Mouse (Mus musculus) layer of hippocampus, adult 2 months (tissue): ENCODE measurements around the gene Capg. TPM values are rescaled to one million over a fixed set of nuclear protein-coding genes. Genes with fewer than 3 reads are reported as not detected.
"Not testable (repeated sequence)": the region's sequence is repeated elsewhere in the genome, so short reads cannot be mapped to it uniquely, and the experiment has no call there.

ENCODE experiments used
- DNase-seq, 2 experiments: peaks; one replicate each; pipeline ENCODE4 v3.0.0; 2022; ENCODE audit warnings: low spot score in 2 of 2
- H3K27ac ChIP-seq: fragments of 200-600 bp; 2 replicates; pipeline ENCODE4 v1.8.1; 2022
- H3K4me3 ChIP-seq: fragments of 200-600 bp; 2 replicates; pipeline ENCODE4 v1.8.1; 2022; ENCODE audit warnings: mild to moderate bottlenecking
- CTCF ChIP-seq: fragments of 200-600 bp; conservative IDR thresholded peaks from 2 replicates; pipeline ENCODE4 v1.8.1; 2022; ENCODE audit warnings: antibody characterized with exemption, mild to moderate bottlenecking, moderate library complexity
- total RNA-seq, 2 experiments: library from RNA; stranded (reverse); gene quantifications; 2 replicates each; pipeline ENCODE4 v1.2.3; 2021

Capg gene
- total RNA-seq, 2 experiments from 2014 or later: 2.5 to 2.8 TPM

DNA sequence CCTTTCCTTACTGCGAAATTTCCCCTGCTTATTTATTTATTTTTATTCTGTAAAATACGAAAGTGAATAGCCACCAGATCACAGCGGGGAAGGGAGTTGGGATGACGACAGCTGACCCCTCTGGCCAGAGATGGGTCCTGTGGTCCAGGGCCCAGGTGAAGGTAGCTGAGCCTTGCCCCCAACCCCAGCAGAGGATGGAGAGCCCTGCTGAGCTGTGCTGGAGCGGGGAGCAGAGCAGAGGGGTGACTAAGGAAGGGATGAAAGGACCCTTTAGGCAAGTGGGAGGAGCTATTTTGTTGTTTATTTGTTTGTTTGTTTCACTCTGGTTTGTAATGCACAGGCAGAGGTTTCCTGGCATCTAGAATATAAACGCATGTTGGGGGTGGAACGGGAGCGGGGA, 24.9 kb upstream of the Capg start:
- no peak overlapping the region for H3K4me3 ChIP-seq
- no peak for DNase-seq
- H3K27ac ChIP-seq: peak overlapping the region; percentile 86
- no peak for TF ChIP-seq CTCF

DNA sequence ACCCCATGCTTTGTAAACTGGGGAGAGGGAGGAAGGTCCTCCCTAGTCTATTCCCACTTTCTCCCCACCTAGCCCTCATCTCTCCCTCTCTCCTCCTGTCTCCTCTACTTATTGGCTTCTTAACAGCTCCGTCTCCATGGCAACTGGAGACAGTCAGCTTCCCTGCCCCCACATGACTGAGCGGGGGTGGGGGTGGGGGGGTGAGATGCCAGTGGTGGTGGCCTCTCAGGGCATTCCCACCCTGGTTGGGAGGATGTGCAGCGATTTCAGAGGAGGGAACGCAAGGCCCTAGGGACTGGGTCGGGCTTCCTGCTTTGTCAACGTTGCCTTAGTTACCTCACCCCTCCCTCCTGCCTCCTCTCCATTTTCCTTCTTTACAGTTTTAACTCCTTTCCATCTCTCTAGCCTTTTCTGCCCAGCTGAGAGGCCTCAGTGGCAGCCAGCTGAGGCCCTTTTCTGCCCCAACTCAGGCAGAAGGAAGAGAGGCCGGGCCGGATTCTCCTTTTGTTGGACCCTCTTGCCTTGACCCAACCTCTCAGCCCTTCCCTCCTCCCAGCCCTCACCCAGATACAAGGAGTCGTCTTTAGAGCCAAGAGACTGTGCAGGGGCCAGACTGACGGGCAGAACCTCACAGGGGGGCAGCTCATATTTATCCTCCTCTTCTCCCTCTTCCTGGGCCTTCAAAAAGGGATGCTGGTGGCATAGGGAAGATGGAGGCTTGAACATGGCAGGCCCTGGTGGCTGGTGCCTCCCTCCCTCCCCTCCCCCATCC, 24.1 kb upstream of the Capg start:
- DNase-seq: peak in 1 of 2 experiments; percentile 68
- H3K4me3 ChIP-seq: no peak overlapping the region
- peak overlapping the region; percentile 86 for H3K27ac ChIP-seq
- TF ChIP-seq CTCF: no peak

DNA sequence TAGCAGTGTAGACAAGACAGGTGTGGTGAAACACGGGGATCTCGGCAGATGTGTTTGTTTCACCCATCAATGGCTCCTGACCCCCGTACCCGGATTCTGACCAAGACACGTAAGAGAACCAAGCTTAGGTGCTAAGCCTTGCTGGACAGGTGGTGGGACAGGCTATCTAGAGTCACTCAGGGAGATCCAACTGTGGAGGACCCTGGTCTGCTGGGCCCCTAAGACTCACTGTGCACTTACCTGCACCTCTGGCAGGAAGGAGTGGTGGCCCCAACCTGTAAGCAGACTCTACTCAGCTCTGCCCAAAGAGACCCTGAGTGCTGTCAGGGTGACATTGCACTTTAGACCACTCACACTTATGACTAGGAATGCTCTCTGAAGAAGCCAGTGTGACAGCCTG, 23.3 kb upstream of the Capg start:
- 0 out of 2 replicates have a peak overlapping the region, but pooled peaks have one; percentile 86 for H3K27ac ChIP-seq
- no peak for DNase-seq
- no peak for TF ChIP-seq CTCF
- H3K4me3 ChIP-seq: no peak overlapping the region

DNA sequence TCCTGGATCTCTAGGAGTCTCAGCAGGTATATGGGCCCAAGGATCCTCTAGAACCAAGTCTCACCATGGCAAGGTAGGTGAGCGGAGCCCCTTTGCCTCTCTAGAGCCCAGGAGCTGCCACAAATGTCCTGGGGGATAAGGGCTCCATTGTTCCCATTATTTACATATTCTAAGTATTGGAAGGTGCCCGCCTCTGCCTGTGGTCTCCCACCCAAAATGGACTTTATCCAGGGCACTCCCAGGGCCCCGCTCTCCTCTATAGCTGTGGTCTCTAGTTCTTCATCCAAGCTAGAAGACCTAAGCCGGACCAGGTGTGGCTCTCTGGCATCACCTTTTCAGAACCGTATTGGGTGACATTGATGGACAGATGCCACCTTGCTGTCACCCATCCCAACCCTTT, 22.6 kb upstream of the Capg start, which contains the start of gene Sh2d6:
Gene Sh2d6, minus strand, starts transcription at position 101 of the 400 bp plus-strand sequence.
- no peak for TF ChIP-seq CTCF
- no peak for DNase-seq
- peak within 1 kb of the TSS; percentile 86; the same call in 1 of the 2 replicates for H3K27ac ChIP-seq
- no peak within 1 kb of the TSS for H3K4me3 ChIP-seq

DNA sequence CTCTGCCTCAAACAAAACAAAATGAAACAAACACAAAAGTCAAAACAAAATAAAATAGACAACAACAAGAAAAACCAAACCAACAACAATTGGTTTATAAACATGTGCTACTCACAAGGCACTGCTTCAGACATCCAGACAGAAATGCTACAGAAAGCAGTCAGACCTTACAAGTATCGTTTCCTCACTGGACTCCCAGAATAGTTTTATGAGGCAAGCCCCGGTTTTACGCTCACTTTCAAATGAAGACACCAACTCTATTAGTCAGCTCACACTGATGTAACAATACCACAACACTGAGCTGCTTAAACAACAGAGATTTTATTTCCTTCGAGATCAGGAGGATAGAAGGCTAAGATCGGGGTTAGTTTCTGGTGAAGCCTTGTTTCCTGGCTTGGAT, 21.9 kb upstream of the Capg start:
- H3K27ac ChIP-seq: no peak overlapping the region
- no peak overlapping the region for H3K4me3 ChIP-seq
- TF ChIP-seq CTCF: no peak
- no peak for DNase-seq

DNA sequence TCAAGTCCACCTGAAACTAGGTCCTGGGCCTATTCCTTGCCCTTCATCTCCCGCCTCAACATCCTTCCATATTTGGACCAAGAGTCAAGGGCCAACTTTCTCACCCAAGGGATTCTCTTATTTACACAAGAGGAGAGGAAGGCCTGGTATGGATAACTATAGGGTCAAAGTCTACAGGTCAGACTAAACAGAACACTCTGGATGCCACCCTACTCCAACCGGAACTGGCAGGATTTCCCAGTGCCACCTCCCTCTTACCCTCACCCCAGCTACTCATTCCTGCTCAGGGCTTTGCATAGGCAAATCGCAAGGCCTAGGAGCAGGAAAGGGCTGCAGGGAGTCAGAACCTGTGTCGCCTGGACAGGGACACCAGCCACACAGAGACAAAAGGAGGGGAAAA, 21.0 kb upstream of the Capg start:
- Histone ChIP-seq H3K27ac (no peak overlapping the region), H3K4me3 (no peak overlapping the region)
- TF ChIP-seq CTCF: no peak
- DNase-seq: no peak

DNA sequence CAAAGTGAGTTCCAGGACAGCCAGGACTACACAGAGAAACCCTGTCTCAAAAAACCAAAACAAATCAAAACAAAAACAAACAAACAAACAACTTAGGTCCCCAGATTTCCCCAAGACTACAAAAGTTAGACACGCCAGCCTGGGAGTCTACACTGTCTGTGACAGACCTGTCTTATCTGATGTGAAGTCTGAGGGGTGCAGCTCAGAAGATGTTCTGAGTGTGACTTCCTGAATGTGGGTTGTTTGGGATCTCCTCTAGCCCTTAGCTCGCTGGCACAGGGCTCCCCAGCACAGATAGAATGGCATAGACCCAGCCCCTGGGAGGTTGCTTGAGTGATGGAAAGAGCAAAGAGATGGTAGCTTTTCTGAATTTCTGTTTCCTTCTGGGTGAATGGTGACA, 20.0 kb upstream of the Capg start:
- DNase-seq: no peak
- Histone ChIP-seq H3K27ac (no peak overlapping the region), H3K4me3 (no peak overlapping the region)
- TF ChIP-seq CTCF: no peak

DNA sequence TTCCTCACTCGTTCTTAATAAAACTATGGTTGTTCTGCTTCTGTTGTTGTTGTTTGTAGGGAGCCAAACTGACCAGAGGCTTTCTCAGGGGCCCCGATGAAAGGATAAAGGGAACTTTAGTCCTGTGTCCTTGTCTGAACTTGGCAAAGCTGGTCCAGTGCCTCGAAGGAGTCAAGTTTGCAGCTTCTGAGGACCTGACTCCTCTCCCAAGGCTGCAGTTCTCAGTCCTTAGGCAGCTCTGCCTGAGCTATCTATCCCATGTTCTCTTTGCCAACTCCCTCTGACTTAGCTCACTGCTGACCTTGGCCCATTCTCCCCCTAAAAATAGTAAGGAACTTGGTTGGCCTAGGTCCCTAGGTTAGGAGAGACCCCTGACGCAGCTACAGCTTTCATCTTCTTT, 17.1 kb upstream of the Capg start:
- H3K4me3 ChIP-seq: no peak overlapping the region
- DNase-seq: no peak
- no peak overlapping the region for H3K27ac ChIP-seq
- TF ChIP-seq CTCF: no peak

DNA sequence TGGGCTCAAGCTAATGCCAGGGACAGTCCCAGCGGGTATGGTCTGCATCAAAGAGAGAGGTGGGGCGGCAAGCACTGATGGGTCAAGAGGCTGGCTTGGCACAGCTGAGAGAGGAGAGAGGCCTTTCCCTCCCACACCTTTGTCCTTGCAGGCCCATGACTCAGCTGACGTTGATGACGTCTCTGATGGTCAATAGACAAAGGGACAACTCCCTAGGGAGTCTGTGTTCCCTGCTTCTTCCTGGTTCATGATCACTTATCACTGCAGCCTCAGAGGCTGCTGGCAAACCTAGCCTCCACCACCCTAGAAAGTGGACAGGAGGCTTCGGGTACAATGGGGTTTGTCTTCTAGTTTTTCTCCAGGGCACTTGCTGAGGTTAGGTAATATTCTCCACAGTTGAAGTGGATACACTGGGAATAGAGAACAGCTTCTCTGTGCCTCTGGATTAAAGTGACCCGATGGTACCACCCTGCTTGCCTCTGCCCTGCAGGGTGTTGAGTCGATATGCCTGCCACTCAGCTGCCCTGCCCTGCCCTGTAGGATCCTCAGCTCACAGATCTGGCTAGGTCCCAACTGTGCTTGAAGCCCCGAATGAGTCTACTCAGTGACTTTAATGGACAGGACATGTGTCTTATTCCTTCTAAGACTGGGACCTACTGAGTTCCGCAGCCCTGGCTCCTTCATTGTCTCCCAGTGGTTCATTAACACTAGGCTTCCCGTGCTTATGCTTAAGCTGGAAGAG, 15.6 kb upstream of the Capg start:
- DNase-seq: no peak
- Histone ChIP-seq H3K27ac (peak overlapping the region; percentile 20; the same call in 1 of the 2 replicates), H3K4me3 (no peak overlapping the region)
- TF ChIP-seq CTCF: no peak

DNA sequence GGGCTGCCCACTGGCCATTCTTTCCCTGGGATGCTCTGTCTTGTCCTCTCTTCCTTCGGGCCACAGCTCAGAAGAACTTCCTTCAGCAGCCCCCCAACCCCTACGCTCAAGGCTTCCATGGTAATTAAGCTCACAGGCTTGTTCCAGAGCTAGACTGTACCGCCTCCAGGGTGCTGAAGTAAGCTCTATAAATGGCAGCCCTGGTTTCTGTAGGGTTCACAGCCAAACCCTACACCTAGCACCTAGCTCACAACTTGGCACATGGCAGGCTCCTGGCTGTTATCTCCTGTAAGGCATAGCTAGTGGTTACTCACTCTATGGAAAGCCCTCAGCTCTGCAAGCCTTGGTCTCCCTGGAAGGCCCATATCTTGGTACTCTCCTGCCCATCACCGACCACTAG, 11.6 kb upstream of the Capg start:
- no peak overlapping the region for H3K4me3 ChIP-seq
- DNase-seq: no peak
- no peak for TF ChIP-seq CTCF
- no peak overlapping the region for H3K27ac ChIP-seq

DNA sequence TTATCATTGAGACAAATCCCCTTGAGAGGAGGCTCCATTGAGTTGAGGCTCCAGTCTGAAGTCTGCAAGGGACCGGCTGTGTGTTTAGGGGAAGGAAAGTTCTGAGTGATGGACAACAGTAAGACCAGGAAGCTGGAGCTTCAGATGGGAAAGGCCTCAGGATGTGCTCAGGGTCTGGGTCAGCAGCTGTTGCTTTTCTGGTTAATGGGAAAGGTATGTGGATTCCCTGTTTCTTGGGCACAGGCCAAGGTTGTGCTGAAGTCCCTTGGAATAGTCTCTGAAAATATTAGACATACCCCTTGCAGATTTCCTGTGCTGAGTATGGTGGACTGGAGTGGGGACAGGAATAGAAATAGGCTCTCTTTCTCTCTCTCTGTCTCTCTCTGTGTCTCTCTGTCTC, 10.6 kb upstream of the Capg start:
- not testable (repeated sequence) for H3K27ac ChIP-seq, DNase-seq, H3K4me3 ChIP-seq

DNA sequence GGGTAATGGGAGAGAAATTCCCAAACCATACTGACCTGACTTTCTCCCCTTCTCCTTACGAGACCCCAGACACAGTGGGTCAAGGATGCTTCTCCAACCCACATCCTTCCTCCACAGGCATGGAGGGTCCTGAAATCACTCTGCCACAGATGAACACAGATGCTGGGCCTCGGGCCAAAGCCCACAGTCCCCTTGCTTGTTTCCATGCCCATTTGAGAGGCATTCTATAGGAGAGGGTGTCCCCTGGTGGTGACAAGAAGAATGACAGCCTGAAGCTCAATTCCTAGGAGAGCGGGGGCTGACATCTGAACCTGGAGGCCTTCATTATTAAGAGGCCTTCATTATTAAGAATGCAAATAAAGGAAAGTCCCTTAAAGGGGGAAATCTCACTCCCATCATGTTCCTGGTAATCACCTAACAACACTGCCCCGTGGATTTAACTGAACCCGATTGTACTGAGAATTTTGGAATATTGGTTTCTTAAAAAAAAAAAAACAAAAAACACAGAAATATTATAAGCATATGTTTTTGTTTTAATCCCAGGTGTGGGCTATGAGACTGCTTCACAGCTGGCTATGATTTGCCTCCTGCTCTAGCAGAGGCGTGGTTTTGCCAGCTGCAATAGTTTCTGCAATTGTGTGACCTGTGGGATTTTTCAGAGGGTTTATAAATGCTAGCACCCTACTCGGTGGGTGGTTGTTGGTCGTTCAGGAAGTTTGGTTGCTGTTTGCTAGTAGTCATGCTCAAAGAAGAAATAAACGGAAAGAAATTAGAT, 10.0 kb upstream of the Capg start:
- DNase-seq: peak; percentile 62 to 69
- peak; percentile 99 for TF ChIP-seq CTCF
- no peak overlapping the region for H3K27ac ChIP-seq
- H3K4me3 ChIP-seq: no peak overlapping the region

DNA sequence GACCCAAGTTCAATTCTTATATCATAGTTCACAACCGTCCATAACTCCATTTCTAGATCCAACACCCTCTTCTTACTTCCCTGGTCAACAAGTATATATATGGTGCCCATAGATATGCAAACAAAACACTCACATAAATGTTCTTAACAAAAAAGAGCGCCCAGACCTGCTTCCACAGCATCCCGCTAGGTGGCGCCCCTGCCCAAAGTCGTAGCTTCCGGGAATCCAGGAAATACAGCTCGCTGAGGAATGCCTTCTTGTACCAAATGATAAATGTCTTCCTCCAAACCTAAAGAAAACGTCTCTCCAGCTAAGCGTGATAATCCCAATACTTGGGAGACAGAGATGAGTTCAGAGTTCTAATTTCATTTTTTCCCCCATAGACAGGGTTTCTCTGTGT, 9.0 kb upstream of the Capg start:
- Histone ChIP-seq H3K27ac (peak overlapping the region; percentile 49; the same call in 1 of the 2 replicates), H3K4me3 (no peak overlapping the region; the same call in 1 of the 2 replicates)
- peak; percentile 92 for TF ChIP-seq CTCF
- peak; percentile 78 to 88 for DNase-seq
